Mouse (Mus musculus) gastrocnemius, postnatal 25 days (tissue): ENCODE measurements around the gene Pkp3. TPM values are rescaled to one million over a fixed set of nuclear protein-coding genes. Genes with fewer than 3 reads are reported as not detected.

Experiments
- DNase-seq: peaks from one replicate; pipeline ENCODE4 v3.0.0; 2022
- total RNA-seq, 2 experiments: library from RNA; stranded (reverse); gene quantifications; 1 replicate in 1 of 2; 2 replicates in 1 of 2; pipeline ENCODE4 v1.2.3; 2021

Pkp3 gene
- total RNA-seq, 2 experiments from 2014 or later: 0.29 TPM; not detected in 1

DNA sequence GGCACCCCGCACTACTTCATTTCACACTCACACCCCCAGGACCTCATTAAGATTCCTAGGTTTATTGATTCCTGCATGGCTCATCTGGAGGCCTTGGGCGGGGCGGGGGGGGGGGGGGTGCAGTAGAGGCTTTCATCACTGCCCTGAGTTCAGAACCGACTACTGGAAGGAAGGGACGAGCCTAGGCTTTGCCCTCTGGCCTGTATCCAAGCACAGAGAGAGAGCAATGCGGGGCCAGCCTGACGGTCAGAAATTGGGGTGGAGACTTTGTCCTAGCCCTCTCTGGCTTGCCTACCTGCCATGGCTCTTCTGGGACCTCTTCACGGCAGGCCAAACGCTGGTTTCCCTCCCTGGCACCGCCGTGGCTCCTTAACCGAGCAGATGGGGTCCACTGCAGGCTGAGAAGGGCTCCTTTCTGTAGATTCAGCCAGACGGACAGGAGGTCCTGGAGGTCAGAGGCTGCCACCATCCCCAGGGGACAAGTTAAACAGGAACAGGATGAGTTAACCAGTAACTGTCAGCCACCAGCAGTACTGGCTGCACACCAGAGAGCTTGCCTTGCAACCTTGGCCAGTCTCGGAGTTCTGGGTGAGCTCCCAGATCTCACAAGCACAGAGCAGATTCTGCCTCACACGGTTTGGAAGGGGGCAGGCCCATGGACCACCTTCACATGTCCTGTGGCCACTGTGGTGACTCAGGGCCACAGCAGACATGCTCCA, 16.6 kb downstream of the Pkp3 start:
- DNase-seq: no peak

DNA sequence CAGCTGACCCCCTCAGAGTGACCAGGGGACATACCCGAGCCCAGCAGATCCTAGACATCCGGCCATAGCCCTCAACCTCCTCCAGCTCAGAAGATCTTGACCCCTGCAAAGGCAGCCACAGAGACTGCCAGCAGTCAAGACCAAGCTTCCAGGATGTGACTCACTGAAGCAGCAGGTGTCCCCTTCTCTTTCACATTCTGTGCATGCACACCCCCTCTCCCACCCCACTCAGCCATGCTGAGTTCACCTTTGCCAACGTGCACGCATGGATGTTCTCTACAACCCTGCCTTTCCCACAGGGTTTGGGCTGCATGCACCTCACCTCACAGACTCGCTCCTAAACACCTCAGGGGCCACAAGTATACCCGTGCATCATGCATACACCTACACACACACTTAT, 18.0 kb downstream of the Pkp3 start:
- no peak for DNase-seq

DNA sequence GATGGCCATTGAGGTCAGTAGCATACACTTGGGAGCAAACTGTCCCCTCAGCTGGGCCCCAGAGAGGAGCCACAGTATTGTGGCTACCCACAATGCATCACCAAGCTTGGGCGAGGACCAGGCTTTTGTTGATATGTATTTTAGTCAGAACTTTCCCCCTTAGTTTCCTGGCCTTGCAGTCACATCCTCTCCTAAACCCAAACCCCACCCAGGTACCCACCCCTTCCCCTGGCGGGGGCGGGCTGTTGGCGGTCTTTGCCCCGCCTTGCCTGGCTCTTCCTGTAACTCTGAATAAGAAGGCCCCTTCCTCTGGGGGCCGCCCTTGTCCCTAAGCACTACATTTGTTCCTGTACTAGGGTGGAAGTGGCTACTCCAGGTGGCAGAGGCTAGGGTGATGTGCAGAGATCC, 18.6 kb downstream of the Pkp3 start:
- DNase-seq: peak; percentile 77

DNA sequence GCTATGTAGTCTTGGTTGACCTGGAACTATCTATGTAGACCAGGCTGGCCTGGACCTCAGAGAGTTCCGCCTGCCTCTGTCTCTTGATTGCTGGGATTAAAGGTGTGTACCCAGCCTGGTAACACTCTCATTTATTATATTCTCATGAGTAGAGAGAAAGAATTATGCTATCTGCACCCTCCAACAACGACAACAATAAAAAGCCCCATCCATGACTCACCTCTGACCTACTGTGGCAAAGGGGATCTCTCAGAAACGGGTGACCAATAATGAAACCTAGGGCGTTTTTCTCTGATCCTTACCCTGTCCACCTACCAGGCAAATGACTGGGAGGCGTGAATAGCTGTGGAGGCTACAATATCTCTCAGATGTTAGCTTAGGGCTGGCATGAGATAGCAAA, 19.2 kb downstream of the Pkp3 start:
- no peak for DNase-seq

DNA sequence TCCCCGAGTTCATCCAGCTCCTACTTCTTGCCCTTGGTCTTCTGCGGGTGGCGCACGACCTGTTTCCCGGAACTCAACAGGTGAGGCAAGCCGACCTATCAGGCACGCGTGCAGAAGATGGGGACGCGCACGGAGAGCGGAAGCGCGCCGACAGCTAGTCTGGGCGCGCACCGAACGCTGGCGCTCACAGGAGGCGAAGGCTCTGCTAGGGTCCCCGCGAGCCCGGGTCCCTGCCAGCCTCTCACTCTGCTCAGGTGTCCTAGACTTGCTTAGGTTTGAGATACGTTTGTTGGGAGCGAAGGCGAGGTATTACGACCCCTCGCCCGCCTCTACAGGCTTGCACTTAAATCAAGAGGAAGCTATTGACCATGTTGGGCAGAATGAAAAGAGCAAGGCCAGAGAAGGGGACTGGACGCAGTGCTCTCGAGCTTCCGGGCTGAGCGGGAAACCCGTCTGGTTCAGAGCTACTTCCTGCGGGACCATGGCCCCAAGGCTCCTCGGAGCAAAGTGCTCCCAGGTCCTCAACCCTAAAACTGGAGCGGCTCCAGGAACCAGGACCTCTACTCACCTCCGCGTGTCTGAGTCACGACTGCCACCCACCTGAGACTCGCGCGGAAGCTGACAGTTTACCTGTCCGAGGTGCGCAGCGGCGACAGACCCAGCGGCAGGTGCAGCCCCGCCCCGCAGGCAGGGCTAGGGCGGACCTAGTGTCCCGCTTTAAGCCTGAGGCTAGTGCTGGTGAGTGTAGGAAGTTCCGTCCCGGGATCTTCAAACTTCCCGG, 22.1 kb downstream of the Pkp3 start, which contains the start of gene Sigirr:
Gene Sigirr (minus strand): TSS at position 662 of the 781 bp plus-strand sequence.
- DNase-seq: no peak

DNA sequence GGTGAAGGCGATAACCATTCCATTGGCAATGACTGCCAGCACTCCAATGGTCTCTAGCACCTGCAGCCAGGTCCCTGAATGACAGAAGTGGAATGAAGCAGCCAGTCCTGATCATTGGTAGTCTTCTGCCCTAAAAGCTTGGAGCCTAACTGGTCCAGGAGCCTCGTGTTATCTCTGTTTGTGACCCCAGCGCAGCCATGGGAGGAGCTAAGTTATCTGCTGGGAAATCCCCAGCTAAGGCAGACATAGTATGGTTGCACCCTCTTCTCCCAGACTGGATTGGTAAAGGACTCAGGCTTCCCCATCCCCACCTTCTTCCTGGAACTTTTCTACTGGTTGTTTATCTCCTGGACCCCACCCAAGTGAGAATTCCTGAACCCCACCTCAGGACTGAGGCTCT, 25.1 kb downstream of the Pkp3 start:
- no peak for DNase-seq

DNA sequence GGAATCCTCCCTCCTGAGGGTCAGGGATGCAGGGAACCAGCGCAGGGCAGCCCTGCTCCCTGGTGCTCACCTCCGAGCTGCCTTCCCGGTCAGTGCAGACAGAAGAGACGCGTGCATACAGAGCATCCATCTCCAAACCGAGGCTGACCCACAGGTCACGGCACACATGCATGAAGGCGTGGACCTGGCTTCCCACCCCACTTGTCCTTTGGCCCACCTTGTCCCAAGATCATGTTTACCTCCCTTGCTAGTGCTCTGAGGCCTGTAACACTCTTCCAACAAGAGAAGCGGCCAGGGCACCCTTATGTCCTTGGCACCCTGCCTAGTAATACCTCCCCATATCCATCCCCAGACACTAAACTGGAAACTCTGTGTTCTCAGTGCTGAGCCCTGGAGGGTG, 37.9 kb downstream of the Pkp3 start:
- no peak for DNase-seq

DNA sequence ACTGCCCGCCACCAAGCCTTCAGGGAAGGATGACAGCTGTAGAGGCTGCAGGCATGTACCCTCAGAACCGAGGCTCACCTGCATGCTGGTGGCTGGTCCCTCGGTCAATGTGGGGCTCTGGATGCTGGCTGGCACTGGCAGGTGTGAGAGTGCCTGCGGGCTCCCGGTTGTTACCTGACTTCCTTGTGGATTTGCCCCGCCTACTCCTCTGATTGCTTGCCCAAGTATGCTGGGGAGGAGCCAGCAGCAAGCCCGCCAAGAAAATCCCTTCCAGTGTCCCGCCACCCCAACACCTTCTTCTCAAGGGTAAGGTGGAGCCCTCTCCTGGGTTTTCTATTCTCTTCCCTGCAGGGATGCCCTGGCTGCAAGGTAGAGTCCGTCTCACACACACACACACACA, 39.6 kb downstream of the Pkp3 start, which contains the start of gene Ano9:
Gene Ano9 (minus strand): TSS at position 171 of the 400 bp plus-strand sequence.
- no peak for DNase-seq

DNA sequence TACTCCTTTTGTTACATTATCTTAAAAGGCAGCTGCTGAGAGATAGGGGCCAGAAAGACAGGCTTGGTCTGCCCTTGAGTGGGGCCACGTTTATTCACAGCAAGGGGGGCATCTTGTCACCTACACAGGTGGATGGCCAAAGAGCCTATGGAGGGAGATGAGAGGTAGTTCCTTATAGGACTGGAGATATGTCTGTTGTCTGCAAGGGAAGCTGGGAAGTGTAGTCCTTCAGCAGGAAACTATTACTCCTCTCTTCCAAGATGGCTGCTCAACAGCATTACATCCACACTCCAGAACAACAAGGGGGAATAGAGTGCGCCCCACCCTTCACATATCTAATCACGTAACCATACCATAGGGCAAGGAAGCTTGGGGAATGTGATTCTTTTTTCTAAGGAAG, 41.5 kb downstream of the Pkp3 start:
- no peak for DNase-seq

DNA sequence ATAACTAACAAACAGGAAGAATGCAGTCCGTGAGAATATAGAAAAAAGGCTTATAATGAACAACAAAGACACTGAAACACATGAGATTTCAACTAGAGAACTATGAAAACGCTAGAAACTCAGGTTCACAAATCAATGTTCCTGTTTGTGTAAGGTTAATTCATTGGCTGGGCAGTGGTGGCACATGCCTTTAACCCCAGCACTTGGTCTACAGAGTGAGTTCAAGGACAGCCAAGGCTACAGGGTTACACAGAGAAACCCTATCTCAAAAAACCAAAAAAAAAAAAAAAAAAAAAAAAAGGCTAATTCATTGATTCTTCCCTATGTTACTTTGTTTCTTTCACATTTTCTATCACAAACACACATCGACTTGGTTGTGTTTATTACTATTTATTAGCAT, 42.6 kb downstream of the Pkp3 start:
- no peak for DNase-seq

DNA sequence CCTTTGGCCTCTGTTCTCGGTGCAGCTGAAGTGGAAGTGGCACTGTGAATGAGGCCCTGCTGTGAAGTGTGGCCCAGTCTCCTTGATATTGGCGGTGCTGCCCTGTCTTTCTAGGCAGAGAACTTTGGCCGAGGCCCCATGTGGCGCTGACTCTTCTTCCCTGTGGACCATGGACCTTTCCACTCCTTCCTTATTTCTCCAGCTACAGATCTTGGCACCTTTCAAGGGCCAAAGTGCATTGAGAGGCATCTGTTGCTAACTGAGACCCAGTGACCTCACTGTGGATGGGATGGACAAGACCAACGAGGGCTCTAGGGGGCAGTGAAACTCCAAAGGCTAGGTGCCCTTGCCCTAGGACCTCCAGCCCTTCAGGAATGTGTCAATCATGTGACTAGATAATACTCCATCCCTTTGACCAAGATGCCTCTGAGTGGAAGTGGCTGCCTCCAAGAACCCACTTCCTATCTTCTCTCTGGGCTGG, 43.1 kb downstream of the Pkp3 start:
- DNase-seq: no peak

DNA sequence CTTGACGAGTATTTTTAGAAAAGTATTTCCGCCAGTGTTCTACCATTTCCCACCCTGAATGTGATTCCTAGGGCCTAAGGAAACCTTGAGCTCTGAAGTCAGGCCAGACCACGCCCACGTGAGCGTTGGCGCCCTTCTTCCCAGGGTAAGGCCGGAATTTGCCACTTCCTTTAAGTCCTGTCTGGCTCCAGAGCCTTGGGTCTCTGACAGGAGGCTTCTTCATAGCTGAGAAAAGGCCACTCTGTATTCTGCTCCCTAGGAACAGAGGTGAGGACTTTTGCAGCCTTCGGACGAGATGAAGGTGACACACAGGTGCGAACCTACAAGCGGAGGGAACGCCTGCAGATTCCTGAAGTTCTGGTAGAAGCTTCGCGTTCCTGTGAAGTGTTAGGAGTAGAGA, 44.2 kb downstream of the Pkp3 start, which contains the start of gene Ptdss2:
Gene Ptdss2 (plus strand): TSS at position 138 of the 400 bp plus-strand sequence.
- peak; percentile 29 for DNase-seq

DNA sequence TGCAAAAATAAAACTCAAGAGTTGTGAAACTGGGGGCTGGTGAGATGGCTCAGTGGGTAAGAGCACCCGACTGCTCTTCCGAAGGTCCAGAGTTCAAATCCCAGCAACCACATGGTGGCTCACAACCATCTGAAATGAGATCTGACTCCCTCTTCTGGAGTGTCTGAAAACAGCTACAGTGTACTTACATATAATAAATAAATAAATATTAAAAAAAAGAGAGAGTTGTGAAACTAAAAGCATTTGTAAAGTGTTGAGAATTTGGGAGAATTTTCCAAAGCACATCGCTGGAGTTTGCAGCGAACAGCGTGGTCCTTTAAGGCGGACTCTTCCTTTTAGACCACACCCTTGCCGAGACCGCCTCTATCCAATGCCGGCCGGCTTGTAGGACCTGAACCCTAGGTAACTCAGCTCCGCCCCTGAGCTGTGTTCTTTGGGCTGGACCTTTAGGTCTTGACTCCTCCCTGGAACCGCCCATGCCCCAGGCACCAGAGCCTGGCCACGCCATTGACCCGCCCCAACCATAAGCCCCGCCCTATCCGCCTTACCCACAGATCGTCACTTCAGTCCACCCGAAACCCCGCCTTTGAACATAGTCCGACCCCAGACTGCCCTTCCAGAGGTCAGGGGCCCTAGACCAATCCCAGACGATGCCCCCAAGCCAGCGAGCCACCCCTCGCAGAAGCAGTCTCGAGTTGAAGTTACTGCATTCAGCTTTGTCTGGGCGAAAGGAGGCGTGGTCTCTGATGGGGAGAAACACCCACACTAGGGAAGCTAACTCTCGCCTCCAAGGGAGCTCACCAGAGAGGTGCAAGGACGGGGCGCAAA, 44.9 kb downstream of the Pkp3 start:
- DNase-seq: peak; percentile 94

DNA sequence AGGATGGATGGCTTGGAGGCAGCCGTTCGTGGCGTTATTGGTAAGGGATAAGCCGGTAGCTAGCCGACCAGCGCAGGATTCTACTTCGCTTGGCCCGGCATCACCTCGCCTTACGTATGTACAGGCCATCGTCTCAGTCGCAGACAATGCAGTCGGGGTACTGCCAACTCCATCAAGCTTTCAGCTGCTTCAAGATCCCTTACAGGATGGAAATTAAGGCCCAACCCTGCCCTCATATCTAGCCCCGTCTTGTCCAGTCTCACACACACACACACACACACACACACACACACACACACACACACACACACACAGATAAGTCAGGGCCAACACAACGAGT, 45.5 kb downstream of the Pkp3 start:
- DNase-seq: no peak

DNA sequence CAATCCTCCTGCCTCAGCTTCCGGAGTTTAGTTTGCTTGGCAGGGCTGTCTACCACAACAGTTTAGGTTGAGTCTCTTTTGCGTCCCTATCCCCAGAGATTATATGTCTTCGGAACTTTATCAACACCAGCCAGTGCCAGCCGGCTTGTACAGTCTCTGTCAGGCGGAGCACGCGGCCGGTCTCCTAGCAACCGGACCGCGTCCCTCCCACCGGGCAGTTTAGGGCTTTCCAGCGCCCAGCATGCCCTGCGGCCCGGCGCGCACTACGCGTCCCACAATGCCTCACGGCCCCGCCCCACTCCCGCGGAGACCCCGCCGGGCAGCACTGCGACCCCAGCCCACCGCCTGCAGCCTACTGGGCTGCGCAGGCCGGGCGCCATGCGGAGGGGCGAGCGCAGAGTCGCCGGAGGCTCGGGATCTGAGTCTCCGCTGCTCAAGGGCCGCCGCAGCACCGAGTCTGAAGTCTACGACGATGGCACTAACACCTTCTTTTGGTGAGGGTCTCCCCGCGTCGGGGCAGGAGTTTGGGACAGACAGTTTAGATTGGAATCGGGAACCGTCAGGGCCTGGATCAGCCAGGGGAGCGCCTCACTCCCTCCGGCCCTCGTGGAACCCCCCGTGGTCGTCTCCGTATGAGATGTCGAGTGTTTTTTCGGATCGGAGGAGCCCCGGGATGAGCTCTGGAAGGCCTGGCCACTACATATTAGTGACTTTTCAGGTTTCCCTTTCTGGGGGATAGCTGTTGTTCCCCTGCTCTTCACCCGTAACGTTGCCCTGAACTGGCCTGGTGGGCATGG, 53.2 kb downstream of the Pkp3 start:
- peak; percentile 83 for DNase-seq

DNA sequence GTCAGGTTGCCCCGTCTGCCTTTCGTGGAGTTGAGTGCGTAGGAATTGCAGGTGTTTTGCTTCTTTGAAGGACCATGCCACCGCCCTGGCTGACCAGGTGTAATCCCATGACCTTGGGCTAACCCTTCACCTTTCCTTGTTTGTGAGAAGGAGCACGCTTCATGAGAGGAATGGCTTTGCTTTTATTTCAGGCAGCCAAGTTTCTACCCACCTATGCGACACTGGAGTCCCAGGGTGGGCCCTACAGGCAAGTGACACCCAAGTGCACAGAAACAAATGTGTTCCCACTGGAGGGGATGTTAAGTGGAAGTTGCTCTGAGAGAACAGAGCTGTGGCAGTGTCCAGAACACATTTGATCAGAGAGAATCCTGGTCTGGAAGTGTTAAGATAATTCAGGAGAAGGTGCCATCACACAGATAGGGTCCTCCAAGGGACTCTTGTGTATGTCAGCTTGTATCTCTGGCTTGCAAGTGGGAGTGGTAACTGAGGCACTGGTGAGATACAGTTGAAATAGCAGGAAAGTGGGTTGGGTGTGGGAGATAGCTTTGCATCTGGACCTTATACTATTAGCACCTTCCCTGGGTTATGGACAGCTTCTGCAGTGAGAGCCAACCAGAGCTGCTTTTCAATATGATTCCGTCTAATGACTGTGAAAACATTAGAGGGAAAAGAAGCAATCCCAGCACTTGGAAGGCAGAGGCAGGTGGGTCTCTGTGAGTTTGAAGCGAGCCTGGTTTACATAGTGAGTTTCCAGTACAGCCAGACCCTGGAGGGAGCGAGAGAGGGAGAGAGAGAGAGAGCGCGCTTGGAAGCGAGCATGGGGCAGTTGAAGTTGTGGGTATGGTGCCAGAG, 54.1 kb downstream of the Pkp3 start:
- no peak for DNase-seq
